Mouse (Mus musculus): ENCODE measurements at regions not wholly inside any gene's neighbourhood (a gene's known extent, or its start where the extent isn't known, plus 50 kb on each side); places are given as distances from the start of the nearest gene placed in this dataset.

DNA sequence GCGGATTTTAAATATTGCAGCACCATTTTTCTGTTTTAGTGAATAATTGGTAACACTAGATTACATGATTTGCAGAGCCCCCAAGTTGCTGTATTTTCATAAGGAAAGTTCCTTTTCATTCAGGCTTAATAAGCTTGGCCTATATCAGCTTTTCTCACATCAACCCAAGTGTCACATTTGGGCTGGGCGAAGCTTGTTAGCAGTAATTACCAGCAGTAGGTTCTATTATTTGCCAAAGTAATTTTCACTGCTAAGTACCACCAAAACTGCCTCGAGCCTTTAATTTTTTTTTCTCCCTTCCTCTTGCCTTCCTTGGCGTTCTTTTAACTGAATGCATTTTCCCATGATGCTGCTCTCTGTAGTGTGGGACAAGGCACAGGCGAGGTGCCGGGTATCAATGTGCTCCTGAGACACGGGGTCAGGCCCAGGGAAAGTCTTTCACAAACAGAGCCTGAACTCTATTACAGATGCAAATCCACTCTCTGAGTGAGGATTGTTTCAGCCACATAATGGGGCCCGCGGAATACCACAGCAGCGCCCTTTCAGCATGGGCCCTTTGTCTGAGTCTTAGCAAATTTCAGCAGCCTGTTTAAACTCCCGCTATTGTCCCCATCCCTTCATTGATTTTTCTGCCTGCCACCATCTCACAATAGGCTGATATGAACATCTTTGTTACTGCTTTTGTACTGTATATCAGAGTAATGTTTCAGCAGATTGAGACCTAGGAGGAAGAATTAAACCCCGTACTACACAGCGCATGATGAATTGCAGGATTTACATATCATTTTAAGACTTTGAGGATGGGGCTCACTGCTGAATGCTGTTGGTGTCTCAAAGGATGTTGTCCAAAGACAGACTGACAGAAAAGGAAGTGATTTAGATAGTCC is 205.1 kb upstream of the Epha3 start:
- Histone ChIP-seq H3K9me3 (replicated peaks) (no peaks in the 10 kb centered on the region), H3K36me3 (no peaks in the 10 kb centered on the region), H3K4me1 (peaks cover 6% of the 10 kb centered on the region), H3K4me2 (replicated peaks) (peak overlapping the region; percentile 30), H3K27me3 (no peaks in the 10 kb centered on the region), H3K27ac (peak overlapping the region; percentile 45; the same call in 1 of the 2 replicates), H3K4me3 (no peak overlapping the region), H3K9ac (no peak overlapping the region)
- ATAC-seq (ENCODE audit: low FRiP score), result peak; percentile 96
- WGBS, result 15% methylated on average over 13 of the region's 13 CpGs

GRCm38 (mm10) chr16:64062584-64062983 is 198.6 kb upstream of the Epha3 start:
- H3K36me3 ChIP-seq, result no peaks in the 10 kb centered on the region
- H3K4me2 ChIP-seq (replicated peaks), result no peak overlapping the region
- no peaks in the 10 kb centered on the region for H3K9me3 ChIP-seq (replicated peaks)
- 27% methylated on average over 4 of the region's 4 CpGs for WGBS
- H3K4me1 ChIP-seq, result no peaks in the 10 kb centered on the region
- no peak overlapping the region for H3K27ac ChIP-seq
- no peak overlapping the region for H3K9ac ChIP-seq
- 0 out of 2 replicates have a peak, but pooled peaks have one; percentile 48 for ATAC-seq (ENCODE audit: low FRiP score)
- no peak overlapping the region for H3K4me3 ChIP-seq
- H3K27me3 ChIP-seq, result no peaks in the 10 kb centered on the region

DNA sequence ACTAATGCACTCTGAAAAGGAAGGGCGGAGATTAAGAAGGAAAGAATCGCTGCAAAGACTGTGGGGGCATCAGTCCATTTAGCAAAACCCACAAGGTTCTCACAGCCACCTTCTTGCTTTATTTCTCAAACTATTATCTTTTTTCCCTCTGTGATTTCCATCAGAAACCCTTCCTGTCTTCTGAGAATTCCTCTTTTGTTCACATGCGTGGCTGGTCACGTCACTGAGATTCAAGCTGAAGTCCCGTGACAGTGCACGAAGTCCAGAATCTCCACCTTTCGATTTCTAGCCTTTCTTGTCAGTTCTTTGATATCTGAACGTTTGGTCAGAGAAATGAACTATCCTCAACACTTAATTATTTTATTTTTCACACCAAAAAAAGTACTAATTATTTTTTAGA is 194.7 kb upstream of the Epha3 start:
- H3K9me3 ChIP-seq (replicated peaks), result no peaks in the 10 kb centered on the region
- no peak overlapping the region for H3K27ac ChIP-seq
- H3K4me3 ChIP-seq, result no peak overlapping the region
- no peak for ATAC-seq (ENCODE audit: low FRiP score)
- H3K36me3 ChIP-seq, result no peaks in the 10 kb centered on the region
- H3K4me1 ChIP-seq, result no peaks in the 10 kb centered on the region
- WGBS, result 49% methylated on average over 8 of the region's 8 CpGs
- no peaks in the 10 kb centered on the region for H3K27me3 ChIP-seq
- no peak overlapping the region for H3K4me2 ChIP-seq (replicated peaks)
- H3K9ac ChIP-seq, result no peak overlapping the region

- H3K27me3 ChIP-seq, result no peaks in the 10 kb centered on the region
- no peaks in the 10 kb centered on the region for H3K9me3 ChIP-seq (replicated peaks)
- WGBS, result 72% methylated on average over 1 of the region's 1 CpGs
- H3K4me3 ChIP-seq, result no peak overlapping the region
- H3K9ac ChIP-seq, result no peak overlapping the region
- no peak for ATAC-seq (ENCODE audit: low FRiP score)
- H3K36me3 ChIP-seq, result no peaks in the 10 kb centered on the region
- no peak overlapping the region for H3K4me2 ChIP-seq (replicated peaks)
- no peaks in the 10 kb centered on the region for H3K4me1 ChIP-seq
- H3K27ac ChIP-seq, result no peak overlapping the region
These were observed 190.4 kb upstream of the Epha3 start for GRCm38 (mm10) chr16:64054346-64054745.

DNA sequence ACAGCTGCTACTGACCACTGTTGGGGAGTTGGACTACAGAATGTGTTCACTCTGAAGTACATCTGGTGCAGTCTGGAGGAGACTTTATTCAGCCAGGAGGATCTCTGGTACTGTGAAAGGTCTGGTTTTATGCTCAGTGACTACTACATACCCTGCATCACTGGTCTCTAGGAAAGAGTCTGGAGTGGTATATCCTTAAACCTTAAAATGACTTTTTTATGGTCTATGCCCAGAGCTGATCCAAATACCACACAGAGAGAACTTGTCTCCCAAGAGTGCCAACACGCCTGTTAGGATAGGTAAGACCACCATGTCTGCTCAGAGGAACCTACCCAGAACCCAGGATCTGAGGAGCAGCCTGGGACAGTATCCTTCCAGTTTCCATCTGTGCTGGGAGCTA is 184.1 kb upstream of the Epha3 start:
- ATAC-seq (ENCODE audit: low FRiP score), result no peak
- Histone ChIP-seq H3K9ac (no peak overlapping the region), H3K4me3 (no peak overlapping the region), H3K36me3 (no peaks in the 10 kb centered on the region), H3K9me3 (replicated peaks) (no peaks in the 10 kb centered on the region), H3K4me1 (no peaks in the 10 kb centered on the region), H3K27ac (no peak overlapping the region), H3K4me2 (replicated peaks) (no peak overlapping the region), H3K27me3 (no peaks in the 10 kb centered on the region)
- WGBS, result 71% methylated on average over 1 of the region's 1 CpGs

- Histone ChIP-seq H3K27ac (no peak overlapping the region), H3K36me3 (no peaks in the 10 kb centered on the region), H3K4me1 (no peaks in the 10 kb centered on the region), H3K4me3 (no peak overlapping the region), H3K9me3 (replicated peaks) (no peaks in the 10 kb centered on the region), H3K4me2 (replicated peaks) (no peak overlapping the region), H3K9ac (no peak overlapping the region), H3K27me3 (no peaks in the 10 kb centered on the region)
- ATAC-seq (ENCODE audit: low FRiP score), result no peak
- WGBS, result 81% methylated on average over 10 of the region's 10 CpGs
These were observed 169.1 kb upstream of the Epha3 start for GRCm38 (mm10) chr16:64033049-64033448.

DNA sequence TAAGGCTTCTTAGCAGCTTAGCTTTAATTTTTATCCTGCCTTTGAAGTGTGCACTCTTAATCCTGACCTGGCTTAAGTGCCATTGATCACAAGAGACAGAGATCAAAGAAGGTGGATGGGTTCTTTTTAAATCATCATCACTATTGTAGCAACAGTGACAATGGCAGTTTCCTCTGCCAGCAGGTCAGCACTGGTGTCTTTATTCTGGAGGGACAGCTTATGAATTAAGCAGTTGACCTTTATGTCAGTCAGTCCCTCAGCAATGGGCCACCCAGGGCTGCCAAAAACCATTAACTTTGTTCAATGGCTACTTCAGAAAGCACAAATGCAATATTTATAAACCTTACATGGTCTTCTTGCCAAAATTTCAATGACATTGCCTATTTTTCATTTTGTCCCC is 160.0 kb upstream of the Epha3 start:
- Histone ChIP-seq H3K4me3 (no peak overlapping the region), H3K27ac (no peak overlapping the region), H3K9me3 (replicated peaks) (no peaks in the 10 kb centered on the region), H3K36me3 (no peaks in the 10 kb centered on the region), H3K4me1 (no peaks in the 10 kb centered on the region), H3K4me2 (replicated peaks) (no peak overlapping the region), H3K27me3 (peaks cover 8% of the 10 kb centered on the region), H3K9ac (no peak overlapping the region)
- ATAC-seq (ENCODE audit: low FRiP score), result no peak

DNA sequence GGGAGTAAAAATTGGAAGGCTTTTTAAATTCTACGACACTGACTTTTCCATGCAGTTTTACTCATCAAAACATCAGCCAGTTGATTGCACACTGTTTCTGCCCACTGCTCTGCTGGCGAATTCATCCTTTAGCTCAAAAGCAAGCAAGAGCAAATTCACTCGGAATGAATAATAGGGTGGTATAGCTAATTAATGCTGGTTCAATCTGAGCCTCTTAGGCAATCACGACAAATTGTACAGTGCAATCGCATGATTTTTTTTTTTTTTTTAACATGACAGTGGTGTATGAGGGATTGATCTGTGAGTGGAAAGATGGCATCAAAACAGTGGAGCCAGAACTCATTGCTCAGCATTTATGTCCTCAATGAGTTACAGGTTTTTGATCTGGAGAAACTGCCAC is 136.9 kb upstream of the Epha3 start:
- Histone ChIP-seq H3K4me1 (no peaks in the 10 kb centered on the region), H3K9me3 (replicated peaks) (no peaks in the 10 kb centered on the region), H3K27me3 (no peaks in the 10 kb centered on the region), H3K36me3 (no peaks in the 10 kb centered on the region), H3K9ac (no peak overlapping the region), H3K4me2 (replicated peaks) (no peak overlapping the region), H3K27ac (no peak overlapping the region), H3K4me3 (no peak overlapping the region)
- WGBS, result 83% methylated on average over 5 of the region's 5 CpGs
- no peak for ATAC-seq (ENCODE audit: low FRiP score)

DNA sequence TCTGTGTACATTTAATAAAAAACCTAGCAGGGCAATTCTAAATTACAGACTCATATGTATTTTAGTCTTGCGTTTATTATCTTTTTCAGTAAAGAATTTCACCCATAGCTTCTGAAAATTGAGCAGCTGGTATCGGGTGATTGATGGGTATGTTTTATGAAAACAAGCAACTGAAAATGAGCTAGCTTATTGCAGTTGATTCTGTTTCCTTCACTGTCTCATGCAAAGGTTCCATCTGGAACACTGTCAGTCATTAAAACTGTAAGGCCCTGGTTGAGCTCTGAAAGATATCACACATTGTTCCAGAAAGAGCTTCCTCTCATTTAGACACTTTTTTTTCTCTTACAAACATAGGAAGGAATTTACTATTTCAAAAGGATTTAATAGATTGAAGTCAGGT is 103.4 kb upstream of the Epha3 start:
- 88% methylated on average over 2 of the region's 2 CpGs for WGBS
- H3K4me1 ChIP-seq, result no peaks in the 10 kb centered on the region
- H3K36me3 ChIP-seq, result no peaks in the 10 kb centered on the region
- no peak overlapping the region for H3K9ac ChIP-seq
- no peaks in the 10 kb centered on the region for H3K9me3 ChIP-seq (replicated peaks)
- no peak for ATAC-seq (ENCODE audit: low FRiP score)
- no peak overlapping the region for H3K4me2 ChIP-seq (replicated peaks)
- no peaks in the 10 kb centered on the region for H3K27me3 ChIP-seq
- no peak overlapping the region for H3K27ac ChIP-seq
- no peak overlapping the region for H3K4me3 ChIP-seq

DNA sequence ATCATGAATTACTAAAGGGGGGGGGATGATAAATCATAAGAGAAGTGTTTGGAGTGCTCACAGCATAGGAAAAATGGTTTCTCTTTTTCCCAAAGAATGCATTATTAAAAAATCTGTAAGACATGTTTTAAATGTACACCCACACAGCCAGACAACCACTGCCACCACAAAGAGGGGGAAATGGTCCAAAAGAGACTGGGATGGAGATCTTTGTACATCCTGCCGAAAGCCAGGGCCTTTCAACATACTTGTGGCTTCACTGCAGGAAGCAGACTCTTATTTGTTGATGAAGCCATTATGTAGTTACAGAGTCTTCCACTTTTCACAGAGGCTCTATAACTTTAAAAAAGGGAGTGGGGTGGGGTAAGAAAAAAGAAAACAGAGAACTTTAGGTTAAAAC is 96.8 kb upstream of the Epha3 start:
- WGBS, result 69% methylated on average over 1 of the region's 1 CpGs
- no peak for ATAC-seq (ENCODE audit: low FRiP score)

DNA sequence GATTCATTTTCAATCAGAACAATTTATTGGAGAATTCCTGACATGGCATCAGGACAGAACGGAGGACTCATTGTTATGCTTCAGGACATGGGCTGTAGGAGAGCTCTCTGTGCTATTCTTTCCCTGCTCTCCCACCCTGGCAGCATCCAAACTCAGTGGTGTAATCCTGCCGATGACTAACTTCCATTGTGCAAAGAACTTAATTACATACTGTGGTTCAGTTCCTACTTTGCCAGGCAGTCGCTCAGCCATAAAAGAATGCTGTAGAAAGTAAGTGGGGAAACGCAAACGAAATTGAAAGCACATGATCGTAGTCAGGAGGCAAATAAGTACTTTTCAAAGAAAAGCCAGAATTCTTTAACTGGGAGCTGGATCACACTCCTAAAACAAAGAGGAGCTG is 94.2 kb upstream of the Epha3 start:
- H3K4me2 ChIP-seq (replicated peaks), result peak overlapping the region; percentile 33
- 16% methylated on average over 6 of the region's 6 CpGs for WGBS
- H3K9ac ChIP-seq, result no peak overlapping the region
- ATAC-seq (ENCODE audit: low FRiP score), result no peak
- H3K27me3 ChIP-seq, result no peaks in the 10 kb centered on the region
- H3K4me1 ChIP-seq, result no peaks in the 10 kb centered on the region; the same call in 1 of the 2 replicates
- H3K4me3 ChIP-seq, result no peak overlapping the region
- H3K9me3 ChIP-seq (replicated peaks), result no peaks in the 10 kb centered on the region
- H3K36me3 ChIP-seq, result no peaks in the 10 kb centered on the region
- no peak overlapping the region for H3K27ac ChIP-seq

More for the DNA sequence above, 96.8 kb upstream of the Epha3 start:
- no peak overlapping the region for H3K4me3 ChIP-seq
- H3K4me2 ChIP-seq (replicated peaks), result no peak overlapping the region
- no peaks in the 10 kb centered on the region for H3K36me3 ChIP-seq
- no peaks in the 10 kb centered on the region for H3K27me3 ChIP-seq
- H3K9ac ChIP-seq, result no peak overlapping the region
- H3K4me1 ChIP-seq, result no peaks in the 10 kb centered on the region; the same call in 1 of the 2 replicates
- H3K9me3 ChIP-seq (replicated peaks), result no peaks in the 10 kb centered on the region
- H3K27ac ChIP-seq, result no peak overlapping the region

DNA sequence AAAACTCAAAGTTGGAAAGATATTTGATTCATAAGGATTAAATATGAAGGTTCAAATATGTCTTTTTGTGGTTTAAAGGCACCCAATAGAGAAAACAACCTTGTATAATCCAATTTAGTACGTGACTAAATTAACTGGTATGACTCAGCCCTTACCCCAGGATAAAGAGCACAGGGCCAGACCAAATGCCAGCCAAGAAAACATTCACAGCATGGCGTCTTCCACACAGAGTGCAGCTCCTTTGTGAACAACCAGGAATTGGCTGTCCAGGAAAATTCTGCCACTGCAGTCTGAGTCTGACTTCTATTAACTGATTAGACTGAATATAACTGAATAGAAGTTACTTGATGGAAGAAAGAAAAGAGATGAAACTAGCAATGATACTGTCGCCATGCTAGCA is 61.2 kb upstream of the Epha3 start:
- H3K4me3 ChIP-seq, result no peak overlapping the region
- H3K4me1 ChIP-seq, result no peaks in the 10 kb centered on the region
- no peak overlapping the region for H3K4me2 ChIP-seq (replicated peaks)
- H3K9ac ChIP-seq, result no peak overlapping the region
- no peak overlapping the region for H3K27ac ChIP-seq
- H3K36me3 ChIP-seq, result no peaks in the 10 kb centered on the region
- no peaks in the 10 kb centered on the region for H3K9me3 ChIP-seq (replicated peaks)
- no peaks in the 10 kb centered on the region for H3K27me3 ChIP-seq
- ATAC-seq (ENCODE audit: low FRiP score), result no peak
- 60% methylated on average over 3 of the region's 3 CpGs for whole genome bisulfite sequencing

DNA sequence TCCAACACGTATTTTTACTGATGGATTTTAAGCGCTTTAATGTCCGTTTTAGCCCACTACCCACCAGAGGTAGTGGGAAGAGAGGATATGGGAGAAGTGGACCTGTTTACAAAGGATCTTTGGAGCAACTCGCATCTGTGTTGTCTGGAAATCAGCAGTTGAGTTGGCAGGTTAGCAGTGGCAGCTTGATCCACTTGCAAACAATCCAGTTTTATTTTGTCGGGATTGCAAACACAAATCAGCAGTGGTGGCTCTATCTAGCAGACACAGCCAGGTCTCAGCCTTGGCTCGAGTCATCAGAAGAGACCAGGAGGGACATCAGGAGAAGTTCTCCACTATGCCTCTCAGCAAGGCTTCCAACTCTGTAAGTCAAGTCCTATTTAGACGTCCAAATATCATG is 57.2 kb upstream of the Epha3 start:
- Histone ChIP-seq H3K4me3 (no peak overlapping the region), H3K4me1 (no peaks in the 10 kb centered on the region), H3K9ac (no peak overlapping the region), H3K9me3 (replicated peaks) (no peaks in the 10 kb centered on the region), H3K36me3 (no peaks in the 10 kb centered on the region), H3K27ac (no peak overlapping the region), H3K4me2 (replicated peaks) (no peak overlapping the region), H3K27me3 (no peaks in the 10 kb centered on the region)
- ATAC-seq (ENCODE audit: low FRiP score), result no peak
- 78% methylated on average over 7 of the region's 7 CpGs for WGBS

Data from hindbrain, embryonic 12.5 days (tissue).